Mouse (Mus musculus): ENCODE measurements around the gene Mzf1.
"Not testable (repeated sequence)": the region's sequence is repeated elsewhere in the genome, so short reads cannot be mapped to it uniquely, and the experiment has no call there.

The Mzf1 gene

DNA sequence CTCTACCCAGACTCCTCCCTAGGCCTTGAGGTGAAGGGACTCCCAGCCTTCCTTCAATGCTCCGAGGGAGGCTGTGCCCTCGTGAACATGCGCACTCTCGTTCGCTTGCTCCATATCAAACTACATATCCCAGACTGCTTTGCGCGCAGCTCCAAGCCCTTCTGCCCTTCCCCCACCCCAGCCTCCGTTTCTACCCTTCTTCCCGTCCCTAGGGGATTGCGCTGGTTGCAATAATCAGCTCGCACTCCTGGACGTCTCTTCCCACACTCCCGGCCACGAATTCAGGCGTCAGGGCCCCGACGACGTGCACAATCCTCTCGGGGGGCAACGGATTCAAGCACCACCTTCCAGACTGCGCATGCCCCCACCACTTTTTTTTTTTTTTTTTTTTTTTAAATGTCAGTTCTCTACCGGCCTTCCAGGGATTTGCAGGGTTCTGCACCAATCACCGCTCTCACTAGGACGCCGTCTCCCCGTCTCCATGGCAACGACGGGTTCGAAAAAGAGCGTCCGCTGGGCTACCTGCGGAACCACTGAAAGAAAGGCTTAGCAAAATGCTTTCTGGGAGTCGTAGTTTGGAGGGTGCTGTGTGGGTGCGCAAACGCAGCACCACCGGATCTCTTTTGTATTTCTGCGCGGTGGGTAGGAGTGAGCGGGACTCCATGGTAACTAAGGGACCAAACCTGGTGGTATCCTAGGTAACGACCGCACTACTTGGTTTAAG lies at the start of gene Mzf1:
Gene Mzf1, minus strand, starts transcription at position 478 of the 724 bp plus-strand sequence.
- peak; percentile 93 for DNase-seq

DNA sequence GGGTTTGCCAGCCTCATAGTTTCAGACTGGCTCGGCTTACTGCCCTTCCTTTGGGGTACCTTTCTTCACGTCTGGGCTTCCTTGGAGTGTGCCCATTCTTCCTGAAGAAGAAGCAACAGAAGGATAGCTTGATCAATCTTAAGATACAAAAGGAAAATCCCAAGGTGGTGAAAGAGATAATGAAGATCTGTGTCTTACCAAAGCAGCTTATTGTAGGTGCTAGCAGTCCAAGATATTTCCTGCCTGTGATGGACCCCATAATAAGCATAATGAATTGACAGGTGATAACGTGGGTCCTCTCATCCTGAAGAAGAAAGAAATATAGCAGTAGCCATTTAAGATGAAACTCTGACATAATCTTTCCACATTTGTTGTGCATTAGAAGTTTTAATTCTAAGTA lies 40.5 kb upstream of the Mzf1 start, which contains the start of gene Vmn1r85:
Gene Vmn1r85, minus strand, starts transcription at position 101 of the 400 bp plus-strand sequence.
- no peak for DNase-seq

DNA sequence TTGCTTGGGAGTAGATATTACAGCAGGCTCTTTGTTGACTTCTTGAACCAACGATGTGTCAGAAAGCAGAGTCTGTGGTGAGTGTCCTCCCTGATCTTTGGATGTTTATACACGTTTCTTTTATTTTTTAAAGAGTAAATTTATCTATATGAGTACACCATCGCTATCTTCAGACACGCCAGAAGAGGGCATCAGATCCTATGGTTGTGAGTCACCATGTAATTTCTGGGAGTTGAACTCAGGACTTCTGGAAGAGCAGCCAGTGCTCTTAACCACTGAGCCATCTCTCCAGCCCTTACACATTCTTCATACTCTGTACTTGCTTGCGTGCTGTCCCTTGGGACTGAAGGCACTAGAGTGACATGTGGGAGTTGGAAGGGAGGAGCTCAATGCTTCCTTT lies 17.7 kb upstream of the Mzf1 start:
- DNase-seq: no peak

DNA sequence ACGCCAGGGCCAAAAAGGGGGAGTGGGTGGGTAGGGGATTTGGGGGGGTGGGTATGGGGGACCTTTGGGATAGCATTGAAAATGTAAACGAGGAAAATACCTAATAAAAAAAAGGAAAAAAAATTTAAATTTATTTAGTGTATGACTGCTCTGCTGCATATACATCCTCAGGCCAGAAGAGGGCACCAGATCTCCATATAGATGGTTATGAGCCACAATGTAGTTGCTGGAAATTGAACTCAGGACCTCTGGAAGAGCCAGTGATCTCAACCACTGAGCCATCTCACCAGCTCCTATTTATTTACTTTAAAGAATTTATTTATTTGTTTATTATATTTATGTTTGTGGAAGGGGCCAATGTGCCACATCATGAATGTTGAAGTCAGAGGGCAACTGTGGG lies 8.8 kb upstream of the Mzf1 start:
- not testable (repeated sequence) for DNase-seq

DNA sequence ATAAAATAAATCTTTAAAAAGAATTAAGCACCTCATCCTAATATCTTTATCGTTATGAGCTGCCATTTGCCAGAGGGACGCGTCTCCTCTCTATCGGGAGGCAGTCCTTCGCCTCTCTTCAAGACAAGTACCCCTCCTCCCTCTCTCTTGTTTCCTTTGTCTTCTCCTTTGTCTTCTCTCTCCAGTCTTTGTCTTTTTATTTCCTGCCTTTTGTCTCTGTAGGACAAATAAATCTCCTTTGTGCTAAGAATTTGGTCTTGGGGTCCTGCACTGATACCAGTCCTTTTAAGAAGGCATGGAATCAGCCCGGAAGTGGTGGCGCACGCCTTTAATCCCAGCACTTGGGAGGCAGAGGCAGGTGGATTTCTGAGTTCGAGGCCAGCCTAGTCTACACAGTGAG lies 5.0 kb upstream of the Mzf1 start:
- DNase-seq: no peak

DNA sequence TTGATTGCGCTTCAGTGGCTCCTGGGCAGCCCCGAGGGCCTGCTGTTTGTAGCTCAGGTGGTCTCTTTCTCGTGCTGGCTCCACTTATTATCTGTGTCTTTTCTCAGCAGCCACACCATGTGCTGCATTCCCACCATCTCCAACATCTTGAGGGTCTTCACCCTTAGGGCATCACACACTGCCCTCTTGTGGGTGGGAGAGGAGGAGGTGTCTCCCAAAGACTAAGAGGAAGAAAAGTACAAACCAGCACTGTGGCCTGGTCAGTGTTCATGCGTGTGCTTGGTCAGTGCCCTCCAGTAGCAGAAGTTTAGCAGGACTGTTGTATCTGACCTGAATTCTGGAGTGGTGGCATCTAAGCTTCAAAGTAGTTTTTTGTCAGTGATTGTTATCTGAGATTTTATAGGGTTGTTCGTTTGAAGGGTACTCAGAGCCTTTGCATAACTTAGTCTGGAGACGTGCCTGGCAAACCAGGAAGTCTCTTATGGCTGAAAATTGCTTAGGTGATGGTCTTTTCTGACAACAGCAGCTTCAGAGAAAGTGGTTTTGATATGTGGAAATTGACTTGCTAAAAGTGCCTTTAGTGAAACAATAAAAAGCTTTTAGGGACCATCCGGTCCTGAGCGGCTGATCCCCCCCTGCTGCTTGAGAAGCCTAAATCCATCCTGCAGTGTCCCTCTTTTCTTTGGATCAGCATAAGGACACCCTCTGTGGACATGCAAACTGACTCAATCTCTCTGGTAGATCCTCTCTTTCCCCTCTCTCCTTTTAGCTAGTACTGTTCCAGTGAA lies 2.5 kb upstream of the Mzf1 start:
- DNase-seq: no peak

DNA sequence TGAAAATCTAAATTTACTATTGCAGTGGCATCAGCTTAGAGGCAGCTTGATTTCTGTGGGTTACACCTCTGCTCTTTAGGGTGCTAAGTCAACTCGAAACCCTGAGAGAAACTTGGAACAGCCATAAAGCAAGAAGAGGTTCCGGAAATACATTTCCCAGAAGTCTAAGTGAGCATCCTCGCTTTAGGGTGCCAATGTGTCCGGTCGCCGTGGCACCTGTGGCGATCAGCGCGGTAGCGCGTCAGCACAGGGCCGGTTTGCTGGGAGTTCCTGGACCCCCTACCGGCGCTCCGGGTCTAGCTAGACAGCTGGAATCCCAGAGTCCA lies 640 bp downstream of the Mzf1 start:
- no peak for DNase-seq

DNA sequence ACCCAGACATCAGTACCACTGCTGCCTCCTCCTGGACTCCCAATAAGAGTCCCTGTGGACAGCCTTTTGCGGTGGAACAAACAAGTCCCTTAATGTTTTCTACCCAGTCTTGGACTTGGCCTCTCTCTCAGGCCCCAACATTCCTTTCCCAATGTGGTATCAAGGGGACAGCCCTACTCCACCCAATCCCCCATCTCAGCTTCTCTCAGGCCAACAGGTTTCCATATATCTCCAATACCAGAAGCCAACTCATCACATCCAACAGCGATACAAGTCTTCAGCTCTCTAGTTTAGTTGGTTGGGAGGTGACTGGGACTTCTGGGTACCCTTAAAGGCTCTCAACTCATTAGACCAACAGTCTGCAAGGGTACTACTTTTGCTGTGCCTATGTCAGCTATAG lies 1.1 kb downstream of the Mzf1 start:
- DNase-seq: no peak

DNA sequence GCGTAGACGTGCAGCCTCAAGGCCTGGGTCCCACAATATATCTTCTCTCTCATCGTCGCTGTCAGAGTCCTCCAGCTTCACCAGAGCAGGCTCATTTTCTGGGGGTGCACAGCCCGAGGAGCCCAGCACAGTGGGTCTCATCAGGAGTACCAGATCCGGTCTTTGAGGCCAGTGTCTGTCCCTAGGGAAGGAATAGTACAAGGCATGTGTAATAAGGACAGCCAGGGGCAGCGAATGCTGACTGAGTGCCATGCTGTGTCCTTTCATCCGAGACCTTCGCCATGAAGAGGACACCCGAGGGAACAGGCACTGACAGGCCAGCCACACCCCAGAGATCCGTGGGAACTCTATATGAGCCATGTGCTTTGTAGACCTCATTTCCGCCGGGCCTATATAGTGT lies 1.6 kb downstream of the Mzf1 start:
- DNase-seq: no peak

DNA sequence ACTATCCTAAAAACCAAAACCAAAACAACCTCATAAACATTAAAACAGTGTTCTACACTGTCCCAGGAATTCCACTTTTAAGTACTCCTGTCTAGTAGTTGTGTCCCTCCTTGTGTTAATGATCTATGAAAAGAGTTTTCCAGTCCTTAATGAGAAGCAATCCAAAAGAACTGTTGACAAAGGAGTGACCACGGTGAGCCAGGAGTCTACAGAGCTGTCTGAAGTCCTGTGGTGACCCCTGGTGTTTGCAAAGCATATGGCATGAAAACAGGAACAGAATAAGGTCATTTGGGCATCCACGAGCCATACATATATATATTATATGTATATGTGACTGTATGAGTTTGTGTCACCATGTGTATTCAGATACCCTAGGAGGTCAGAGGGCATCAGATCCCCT lies 8.5 kb downstream of the Mzf1 start:
- peak; percentile 77 for DNase-seq

DNA sequence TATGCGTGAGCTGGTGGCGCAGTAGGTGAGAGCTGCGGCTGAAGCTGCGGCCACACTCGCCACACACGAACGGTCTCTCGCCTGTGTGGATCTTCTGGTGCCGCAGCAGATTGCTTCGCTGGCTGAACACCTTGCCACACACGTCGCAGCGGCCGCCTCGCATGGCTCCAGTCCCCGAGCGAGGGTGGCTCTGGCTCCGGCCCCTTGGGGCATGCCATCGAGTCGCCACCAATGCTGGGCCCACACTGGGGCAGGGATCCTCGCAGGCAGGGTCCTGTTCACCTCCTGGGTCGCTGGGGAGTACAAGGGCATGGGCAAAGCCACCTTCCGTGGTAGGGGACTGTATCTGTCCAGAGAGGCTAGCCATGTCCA lies 10.3 kb downstream of the Mzf1 start:
- DNase-seq: no peak

DNA sequence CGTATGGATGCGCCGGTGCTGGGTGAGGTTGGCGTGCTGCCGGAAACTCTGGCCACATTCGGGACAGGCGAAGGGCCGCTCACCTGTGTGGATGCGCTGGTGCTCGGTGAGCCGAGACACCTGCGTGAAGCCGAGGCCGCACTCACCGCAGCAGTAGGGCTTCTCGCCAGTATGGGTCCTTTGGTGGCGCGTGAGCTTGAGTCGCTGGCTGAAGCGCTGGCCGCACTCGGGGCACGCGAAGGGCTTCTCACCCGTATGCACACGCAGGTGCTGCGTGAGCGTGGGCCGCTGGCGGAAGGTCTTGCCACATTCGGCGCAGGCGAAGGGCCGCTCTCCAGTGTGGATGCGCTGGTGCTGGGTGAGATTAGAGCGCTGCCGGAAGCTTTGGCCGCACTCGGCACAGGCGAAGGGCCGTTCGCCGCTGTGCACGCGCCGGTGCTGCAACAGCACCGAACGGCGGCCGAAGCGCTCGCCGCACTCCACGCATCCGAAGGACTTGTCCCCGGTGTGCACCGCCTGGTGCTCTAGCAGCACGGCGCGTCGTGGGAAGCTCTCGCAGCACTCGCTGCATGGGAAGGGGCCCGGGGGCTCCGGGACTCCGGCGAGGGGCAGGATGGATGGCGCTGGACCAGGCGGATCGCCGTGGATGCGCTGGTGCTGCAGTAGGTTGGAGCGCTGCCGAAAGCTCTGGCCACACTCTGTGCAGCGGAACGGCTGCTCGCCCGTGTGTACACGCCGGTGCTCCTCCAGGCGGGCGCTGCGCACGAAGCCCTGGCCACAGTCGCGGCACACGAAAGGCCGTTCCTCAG lies 10.9 kb downstream of the Mzf1 start:
- DNase-seq: no peak

DNA sequence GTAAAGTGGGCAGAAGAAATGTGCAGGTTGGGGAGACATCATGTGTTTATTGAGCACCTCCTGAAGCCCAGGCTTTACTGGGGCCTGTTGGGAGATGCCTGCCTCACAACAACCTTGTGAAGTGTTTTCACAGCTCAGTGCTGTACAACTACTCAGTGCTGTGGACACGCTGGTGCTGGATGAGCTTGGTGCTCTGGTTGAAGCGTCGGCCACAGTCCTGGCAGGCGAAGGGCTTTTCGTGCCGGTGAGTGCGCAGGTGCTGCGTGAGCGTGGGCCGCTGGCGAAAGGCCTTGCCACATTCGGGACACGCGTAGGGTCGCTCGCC lies 11.5 kb downstream of the Mzf1 start:
- no peak for DNase-seq

DNA sequence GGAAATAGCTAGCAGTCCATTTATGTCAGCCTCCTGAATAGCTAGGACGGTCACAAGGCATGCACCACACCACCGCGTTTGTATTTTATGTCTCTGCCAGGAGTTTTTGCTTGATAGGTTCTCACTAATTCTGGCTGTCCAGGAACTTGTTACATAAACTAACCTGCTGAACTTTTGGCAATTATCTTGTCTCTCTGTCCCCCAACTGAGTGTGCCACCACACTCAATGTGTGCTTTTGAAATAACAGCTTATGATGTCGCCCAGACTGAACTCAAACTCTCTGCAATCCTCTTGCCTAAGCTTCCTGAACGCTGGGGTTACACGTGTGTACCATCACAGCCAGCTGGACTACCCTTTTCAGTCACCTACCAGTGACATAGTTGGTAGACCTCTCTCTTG lies 12.1 kb downstream of the Mzf1 start:
- DNase-seq: no peak

DNA sequence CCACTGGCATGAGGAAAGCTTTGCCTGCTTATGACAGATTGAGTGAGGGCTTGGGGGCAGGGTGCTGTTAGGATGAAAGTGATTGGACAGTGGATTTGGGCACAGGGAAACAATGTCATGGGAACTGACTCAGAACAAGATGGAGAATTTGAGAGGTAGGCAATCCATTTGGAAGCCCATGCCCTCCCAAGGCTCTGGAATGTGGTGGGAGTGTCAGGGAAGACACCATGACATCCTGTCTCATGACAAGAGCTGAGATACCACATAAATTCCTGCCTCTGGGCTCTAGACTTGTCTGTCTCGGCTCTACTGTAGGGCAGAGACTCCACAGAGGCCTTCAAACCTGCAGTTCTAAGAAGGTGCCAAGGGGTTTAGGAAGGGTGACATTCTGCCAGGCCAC lies 13.3 kb downstream of the Mzf1 start:
- DNase-seq: no peak

DNA sequence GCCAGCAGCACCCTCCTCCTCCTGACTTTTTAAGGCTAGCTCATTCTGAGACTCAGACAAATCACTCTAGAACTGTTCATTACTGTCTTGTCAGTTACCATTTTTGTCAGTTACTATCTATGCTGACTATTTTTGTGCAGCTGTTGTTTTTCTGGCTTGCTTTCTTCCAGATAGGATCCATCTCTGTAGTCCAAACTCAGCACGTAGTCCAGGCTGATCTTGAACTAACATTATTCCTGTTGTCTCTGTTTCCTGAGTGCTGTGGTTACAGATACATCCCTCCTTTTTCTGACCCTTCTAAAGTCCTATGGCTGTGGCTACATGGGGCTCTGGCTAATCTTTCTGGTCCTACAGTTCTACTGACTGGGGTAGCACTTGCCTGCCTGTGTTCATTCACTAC lies 15.4 kb downstream of the Mzf1 start:
- DNase-seq: no peak

DNA sequence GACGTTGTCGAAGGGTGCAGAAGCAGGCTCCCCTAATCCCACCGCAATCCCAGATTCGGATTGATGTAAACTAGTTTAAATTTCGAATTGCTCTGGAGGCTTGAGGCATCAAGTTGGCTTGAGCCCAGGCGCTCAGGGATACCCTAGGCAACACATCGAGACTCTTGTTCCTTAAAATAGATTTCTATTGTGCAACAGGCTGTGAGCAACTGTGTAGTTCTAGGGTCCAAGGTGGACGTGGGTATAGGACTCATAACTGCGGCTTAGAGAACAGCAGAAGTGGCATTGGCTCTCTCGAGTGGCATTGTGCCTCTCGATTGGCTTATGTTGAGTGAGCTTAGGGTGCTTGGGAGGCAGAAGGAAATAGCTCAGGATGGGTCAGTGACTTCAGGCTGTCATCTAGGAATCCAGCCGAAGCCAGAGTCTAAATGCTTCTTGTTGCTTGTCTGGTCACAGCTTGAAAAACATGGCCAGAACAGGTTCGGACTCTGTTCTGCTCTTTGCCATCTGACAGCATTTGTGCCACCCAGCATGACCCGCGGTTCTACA lies 15.9 kb downstream of the Mzf1 start:
- DNase-seq: no peak

DNA sequence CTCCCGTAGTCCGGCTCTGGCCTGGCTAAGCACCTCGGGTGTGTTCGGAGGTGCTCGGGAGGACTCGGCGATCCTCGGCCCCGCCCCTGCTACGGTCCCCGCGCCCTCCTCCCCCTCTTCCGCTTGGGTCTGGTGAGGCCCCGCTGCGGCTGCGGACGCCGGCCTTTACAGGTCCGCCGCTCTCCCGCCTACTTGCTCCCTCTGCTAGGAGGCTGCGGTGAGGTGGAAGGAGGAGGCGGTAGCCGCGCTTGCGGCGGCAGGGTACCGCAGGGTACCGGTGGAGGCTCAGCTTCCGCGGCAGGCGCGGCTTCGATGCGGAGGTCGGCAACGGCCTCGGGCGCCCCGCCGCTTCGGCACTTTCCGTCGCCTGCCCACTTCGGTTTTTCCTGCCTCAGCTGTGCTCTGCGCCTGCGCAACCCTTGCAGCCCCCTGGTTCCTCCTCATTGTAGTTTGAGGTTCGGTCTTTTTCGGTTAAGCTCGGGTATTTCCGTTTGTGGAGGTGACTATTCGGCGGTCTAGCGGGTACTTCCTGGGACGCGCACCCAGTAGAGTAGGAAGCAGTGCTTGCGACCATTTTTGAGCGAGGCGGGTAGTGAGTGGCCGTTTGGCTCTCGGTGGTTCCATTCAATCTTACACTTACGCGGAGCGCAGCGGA lies 16.5 kb downstream of the Mzf1 start, which contains the start of gene Ube2m:
Gene Ube2m, minus strand, starts transcription at position 375 of the 655 bp plus-strand sequence.
- DNase-seq: peak; percentile 99

DNA sequence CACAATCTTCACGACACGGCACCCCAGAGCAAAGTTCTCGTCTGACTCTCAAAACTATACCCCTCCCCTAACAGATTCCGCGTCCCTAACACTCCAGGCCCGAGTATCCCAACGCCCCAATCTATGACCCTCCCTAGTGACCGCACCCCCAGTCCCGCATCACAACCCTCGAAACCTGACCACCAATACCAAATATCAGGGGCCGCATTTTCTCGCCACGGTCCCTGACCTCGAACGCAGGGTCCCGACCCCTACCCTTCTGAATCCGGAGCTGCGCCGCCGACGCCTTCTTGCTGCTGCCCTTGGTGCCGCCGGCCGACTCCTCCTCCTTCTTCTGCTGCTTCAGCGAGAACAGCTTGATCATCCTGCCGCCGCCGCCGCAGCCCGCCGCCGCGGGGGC lies 17.2 kb downstream of the Mzf1 start:
- no peak for DNase-seq

DNA sequence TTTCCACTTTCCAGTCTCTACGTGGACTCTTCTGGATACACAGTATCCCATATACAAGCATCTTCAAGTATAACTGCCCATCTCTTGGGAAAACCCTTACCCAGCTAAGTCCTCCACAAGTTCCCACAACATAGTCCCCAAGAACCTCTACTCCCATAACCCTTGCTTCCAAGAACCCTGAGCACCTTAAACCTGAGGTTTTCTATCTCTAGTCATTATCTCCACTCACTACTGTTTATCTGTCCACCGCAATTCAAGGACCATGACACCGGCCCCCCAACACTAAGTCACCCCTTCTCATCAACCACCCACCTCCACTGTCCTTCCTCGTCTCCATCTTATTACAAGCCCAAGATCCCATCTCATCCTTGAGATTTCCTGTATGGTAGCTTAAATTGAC lies 17.8 kb downstream of the Mzf1 start:
- DNase-seq: no peak

DNA sequence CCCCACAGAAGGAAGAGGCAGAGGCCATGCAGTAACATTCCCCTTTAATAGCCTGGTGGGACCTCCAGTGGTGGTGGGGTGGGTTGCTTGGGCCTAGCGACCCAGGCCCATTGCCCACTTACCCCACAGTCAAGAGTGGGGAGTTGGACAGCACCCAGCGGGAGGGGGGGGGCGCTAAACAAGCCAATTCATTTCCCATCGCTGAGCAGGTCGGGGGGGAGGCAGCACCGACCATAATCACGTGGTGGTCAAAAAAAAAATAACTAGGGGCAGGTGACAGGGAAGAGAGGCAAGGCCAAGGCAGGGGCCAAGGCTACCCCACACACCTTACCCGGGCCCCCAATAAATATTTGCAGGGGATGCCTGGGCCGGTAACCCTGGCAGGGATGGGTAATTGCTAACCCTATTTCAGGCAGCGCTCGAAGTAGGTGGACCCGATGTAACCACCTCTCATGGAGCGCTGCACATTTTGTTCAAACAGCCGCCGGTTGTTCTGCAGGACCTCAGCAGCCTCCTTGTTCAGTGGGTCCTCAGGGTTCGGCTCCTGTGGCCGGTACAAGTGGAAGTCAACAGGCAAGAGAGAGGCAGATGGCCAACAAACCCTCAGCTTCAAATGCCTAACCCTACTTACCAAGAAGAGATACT lies 19.2 kb downstream of the Mzf1 start:
- no peak for DNase-seq

DNA sequence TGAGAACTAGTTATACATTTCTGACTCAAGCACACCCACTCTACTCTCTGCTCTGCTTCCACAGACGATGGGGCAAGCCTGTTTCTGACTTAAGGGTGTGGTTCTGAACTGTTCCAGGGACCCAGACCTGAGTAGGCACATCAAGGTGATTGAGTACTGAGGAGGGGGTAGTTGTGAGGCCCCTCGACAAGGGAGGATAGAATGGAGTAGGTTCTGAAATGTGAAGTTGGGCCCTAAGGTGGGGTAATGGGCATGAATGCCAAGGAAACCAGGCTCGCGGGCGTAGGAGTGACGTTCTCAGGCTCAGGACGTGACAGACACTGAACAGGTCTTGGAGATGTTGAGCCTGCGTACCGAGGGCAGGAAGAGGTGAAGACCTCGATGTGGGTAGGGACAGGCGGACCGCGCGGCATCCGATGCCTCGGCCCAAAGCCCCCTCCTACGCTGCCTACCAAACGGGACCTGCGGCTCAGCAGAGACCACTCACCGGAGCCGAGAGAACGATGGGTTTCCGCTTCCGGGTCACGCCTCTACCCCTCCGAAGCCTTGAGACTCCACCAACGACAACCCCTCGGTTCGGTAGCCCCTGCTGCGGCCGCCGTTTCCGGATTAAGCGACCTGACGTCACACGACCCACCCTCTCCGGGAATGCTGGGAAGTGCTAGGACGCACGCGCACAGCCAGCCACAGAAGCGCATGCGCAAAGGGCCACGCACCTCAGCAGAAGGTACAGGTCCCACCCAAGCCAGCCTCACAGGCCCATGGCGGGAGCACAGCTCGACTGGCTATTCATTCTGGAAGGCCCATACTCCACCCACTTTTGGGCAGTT lies 20.2 kb downstream of the Mzf1 start, which contains the start of gene Chmp2a:
Gene Chmp2a, minus strand, starts transcription at position 660 of the 830 bp plus-strand sequence.
- DNase-seq: peak; percentile 98

Data from lung, postnatal 14 days (tissue).